Mouse (Mus musculus): ENCODE data around the gene Lyz2.
"Not testable (repeated sequence)": the region's sequence is repeated elsewhere in the genome, so short reads cannot be mapped to it uniquely, and the experiment has no call there.

Lyz2 gene

DNA sequence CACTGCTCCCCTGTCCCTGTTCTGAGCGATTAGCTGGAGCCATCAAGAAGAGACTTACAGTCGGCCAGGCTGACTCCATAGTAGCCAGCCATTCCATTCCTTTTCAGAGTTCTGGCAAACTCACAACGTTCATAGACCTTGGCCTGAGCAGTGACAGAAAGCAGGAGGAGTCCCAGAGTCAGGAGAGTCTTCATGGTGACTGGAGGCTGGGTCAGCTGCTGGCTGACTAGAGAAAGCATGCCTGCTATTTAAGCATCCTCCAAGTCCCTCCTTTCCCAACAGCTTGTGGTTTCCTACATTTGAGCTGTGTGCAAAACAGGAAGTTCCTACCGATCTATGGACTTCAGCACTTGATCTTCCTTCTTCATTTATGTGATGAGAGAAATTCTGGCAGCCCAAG, at the start of gene Lyz2:
Lyz2 (minus strand) TSS at position 273 of the 400 bp plus-strand sequence.
- no peak for DNase-seq

GRCm38 (mm10) chr10:117330521-117330920, 48.4 kb upstream of the Lyz2 start:
- DNase-seq, result no peak

DNA sequence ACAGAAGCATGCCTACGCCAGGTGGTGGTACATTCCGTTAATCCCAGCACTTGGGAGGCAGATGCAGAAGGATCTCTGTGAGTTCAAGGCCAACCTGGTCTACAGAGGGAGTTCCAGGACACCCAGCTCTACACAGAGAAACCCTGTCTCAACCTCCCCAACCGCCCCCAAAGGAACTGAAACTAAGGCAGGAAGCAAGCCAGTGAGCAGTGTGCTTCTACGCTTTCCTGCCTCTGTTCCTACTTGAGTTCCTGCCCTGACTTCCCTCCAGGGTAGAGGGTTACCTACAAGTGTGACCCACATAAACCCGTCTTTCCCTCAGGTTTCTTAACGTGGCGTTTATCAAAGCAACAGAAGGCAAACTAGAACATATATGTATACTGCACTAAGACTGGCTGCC, 41.7 kb upstream of the Lyz2 start:
- DNase-seq, result no peak

DNA sequence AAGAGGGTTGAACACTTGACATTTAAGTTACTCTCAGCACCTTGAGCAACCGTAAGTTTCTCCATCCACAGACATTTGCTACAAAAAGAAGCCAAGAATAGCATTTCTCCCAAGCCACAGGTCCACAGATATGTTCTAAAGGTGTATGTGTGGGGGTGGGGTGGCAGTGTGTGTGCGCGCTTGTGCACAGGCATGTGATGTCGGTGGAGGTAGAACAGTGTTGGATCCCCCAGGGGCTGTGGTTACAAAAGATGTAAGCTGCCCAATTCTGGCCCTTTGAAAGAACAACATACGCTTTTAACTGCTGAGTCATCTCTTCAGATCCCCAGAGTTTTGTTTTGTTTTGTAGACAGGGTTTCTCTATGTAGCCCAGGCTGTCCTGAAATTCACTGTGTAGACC, 40.5 kb upstream of the Lyz2 start:
- no peak for DNase-seq

GRCm38 (mm10) chr10:117320571-117320981, 38.5 kb upstream of the Lyz2 start:
- no peak for DNase-seq

GRCm38 (mm10) chr10:117316391-117316790, 34.3 kb upstream of the Lyz2 start:
- no peak for DNase-seq

- no peak for DNase-seq
These were observed 31.0 kb upstream of the Lyz2 start for GRCm38 (mm10) chr10:117313133-117313532.

DNA sequence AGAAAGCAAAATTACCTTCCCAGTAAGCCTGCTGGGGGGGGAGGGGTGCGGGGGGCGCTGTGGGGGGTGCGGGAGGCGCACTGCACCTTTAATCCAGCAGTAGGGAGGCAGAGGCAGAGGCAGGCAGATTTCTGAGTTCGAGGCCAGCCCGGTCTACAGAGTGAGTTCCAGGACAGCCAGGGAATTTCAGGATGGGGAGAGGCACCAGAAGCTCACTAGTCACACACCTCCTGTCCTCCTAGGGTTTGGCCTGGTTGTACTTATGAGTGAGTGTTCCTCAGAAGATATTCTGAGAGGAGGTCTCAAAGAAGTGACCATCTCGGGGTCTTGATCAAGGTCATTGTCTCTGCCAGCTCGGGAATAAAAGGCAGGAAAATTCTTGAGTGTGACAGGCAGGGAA, 30.0 kb upstream of the Lyz2 start:
- no peak for DNase-seq

DNA sequence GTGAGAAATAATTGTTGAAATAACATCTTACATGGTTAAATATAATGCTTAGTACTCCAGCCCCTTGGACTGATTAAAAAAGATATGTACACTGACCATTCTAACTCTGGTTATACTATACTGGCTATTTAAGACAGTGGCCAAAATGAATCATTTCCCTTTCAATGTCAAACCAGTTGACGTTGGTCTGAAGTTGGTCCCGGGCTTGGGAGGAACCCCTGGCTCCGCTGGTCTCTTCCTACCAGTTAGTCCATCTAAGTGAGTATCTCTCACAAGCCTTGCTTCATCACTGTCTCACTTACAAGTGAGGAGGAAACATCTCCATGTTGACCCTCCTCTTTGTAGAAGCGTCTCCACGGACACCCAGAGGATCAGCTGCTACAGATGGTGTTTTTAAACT, 22.2 kb upstream of the Lyz2 start:
- DNase-seq, result no peak

GRCm38 (mm10) chr10:117301688-117302087, 19.6 kb upstream of the Lyz2 start:
- DNase-seq, result no peak

DNA sequence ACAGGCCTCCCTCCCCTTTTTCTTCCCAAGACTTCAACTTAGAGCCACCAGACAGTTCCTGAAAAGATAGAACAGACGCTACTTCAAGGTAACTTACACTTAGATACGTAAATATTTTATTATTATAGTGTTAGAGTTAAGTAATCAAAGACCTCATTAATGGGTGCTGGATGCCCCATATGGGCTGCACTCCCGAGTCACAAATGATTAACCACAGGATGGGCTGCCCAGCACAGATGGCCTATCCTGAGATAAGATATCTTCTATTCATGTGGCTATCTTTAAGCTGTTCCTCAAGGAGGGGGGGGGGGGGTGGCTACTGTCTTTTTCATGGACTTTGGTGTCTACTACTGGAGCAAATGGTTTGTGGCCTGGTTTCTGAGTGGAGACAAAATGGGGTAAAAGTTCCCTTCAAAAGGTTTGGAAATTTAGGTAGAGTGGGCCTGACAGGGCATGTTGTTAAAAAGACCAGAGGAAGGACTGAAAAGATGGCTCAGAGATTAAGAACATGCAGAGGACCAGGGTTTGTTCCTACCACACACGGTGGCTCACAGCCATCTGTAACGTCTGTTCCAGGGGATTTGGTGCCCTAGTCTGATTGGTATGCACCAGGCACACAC, 17.9 kb upstream of the Lyz2 start:
- DNase-seq, result no peak

DNA sequence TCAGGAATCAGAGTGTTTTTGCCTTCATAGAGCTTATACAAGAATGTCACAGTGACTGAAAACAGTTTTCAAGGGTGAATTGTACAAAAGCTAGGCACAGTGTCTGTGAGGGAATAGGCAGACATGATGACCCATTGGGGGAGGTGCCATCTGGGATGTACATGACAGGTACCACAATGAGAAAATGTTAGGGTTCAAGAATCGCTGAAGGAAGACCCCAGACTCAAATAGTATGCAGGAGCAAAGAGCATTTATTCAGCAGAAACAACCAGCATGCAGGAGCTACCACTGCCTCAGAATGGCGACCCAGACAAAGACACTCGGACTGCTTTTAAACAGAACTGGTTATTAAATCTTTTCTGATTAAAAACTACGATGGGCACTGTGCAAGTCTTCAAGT, 17.0 kb upstream of the Lyz2 start:
- no peak for DNase-seq

DNA sequence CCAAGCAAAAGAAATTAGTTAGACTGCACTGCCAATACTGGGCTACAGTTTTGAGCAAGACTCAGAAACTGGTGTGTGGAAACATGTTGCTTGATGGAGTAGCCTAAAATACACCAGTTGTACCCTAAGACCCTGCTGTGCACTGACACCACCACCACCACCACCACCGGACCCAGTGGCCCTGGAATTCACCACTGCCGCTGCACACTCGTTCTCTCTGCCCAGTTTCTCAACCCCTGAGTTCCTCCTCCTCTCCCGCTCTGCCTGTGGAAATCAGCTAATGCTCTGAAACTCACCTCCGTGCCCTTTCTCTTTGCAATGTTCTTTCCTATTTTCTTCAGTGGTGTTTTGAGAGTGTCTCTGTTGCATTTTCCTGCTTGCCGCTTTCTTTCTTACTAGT, 16.2 kb upstream of the Lyz2 start:
- DNase-seq, result no peak

DNA sequence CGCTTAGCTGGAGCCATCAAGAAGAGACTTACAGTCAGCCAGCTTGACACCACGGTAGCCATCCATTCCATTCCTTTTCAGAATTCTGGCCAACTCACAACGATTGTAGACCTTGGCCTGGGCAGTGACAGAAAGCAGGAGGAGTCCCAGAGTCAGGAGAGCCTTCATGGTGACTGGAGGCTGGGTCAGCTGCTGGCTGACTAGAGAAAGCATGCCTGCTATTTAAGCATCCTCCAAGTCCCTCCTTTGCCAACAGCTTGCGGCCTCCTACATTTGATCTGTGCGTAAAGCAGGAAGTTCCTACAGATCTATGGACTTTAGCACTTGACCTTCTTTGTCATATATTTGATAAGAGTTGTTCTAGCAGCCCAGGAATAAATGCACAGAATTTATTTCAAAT, 10.6 kb upstream of the Lyz2 start, which contains the start of gene Lyz1:
Lyz1 (minus strand) TSS at position 198 of the 400 bp plus-strand sequence.
- no peak for DNase-seq

DNA sequence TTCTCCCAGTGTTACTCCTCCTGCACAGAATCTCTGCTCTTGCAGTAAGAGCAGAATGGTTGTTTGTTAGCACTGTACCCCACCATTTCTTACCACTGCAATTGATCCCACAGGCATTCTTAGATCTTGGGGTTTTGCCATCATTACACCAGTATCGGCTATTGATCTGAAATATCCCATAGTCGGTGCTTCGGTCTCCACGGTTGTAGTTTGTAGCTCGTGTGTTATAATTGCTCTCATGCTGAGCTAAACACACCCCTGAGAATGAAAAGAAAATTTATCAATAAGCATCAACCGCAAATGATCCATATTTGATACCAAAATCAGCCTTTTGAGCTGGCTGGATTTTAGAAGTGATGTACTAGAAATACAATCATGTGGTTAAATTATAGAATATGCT, 8.8 kb upstream of the Lyz2 start:
- not testable (repeated sequence) for DNase-seq

GRCm38 (mm10) chr10:117290046-117290870, 8.1 kb upstream of the Lyz2 start:
- DNase-seq, result no peak

- DNase-seq, result not testable (repeated sequence)
These were observed 6.9 kb upstream of the Lyz2 start for GRCm38 (mm10) chr10:117289034-117289505.

- no peak for DNase-seq
These were observed 6.3 kb upstream of the Lyz2 start for GRCm38 (mm10) chr10:117288197-117289033.

- no peak for DNase-seq
These were observed 5.2 kb upstream of the Lyz2 start for GRCm38 (mm10) chr10:117287226-117287850.

GRCm38 (mm10) chr10:117286366-117286970, 4.3 kb upstream of the Lyz2 start:
- DNase-seq, result no peak

GRCm38 (mm10) chr10:117285584-117285983, 3.5 kb upstream of the Lyz2 start:
- not testable (repeated sequence) for DNase-seq
